Mouse (Mus musculus) C3H10T1/2 (cell line): ENCODE measurements around the gene Olfr891. TPM values are rescaled to one million over a fixed set of nuclear protein-coding genes. Genes with fewer than 3 reads are reported as not detected.

Experiments used
- polyA plus RNA-seq, 2 experiments: library from polyadenylated mRNA; unstranded; fragments of >200 nt; fragmentation: generic; extraction: Trizol; gene quantifications; one replicate each; pipeline ENCODE4 v1.2.1; 2012; ENCODE audit warnings: missing spikeins in 2 of 2

Gene Olfr891
- not detected for polyA plus RNA-seq

DNA sequence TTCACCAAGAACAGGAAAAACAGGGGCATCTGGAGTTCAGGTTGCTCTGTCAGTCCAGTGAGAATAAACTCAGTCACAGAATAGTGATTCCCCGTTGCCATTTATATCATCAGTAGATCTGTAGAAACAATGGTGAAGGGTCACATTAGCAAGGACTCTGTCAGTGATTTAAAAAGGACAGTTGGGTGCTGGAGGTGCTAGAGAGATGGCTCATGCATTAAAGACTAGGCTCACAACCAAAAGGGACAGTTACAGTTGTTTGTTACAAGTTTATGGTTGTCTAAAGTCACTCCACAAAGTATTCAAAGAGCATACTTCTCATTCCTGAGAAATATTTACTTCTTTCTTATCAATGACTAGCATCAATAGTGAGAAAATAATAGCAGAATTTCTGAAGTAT lies at the start of gene Olfr891:
Olfr891 (minus strand) TSS at position 101 of the 400 bp plus-strand sequence.

DNA sequence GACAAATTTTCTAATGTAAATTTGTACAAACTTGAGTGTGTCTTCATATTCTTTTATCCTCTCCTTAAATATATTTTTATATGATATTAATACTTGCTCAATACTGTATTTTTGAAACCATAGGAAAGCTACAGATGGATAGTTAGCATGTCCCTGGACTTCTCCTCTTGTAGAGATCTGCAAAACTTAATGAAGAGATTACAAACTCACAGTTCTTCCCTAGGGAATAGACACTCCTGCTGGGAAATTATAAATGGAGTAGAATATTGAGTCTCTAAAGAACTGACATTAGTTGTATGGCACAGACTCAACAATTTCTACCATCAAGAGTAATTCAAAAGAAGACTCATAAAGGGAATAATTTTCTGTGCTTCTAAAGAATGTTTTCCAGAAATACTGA lies 37.1 kb upstream of the Olfr891 start, which contains the start of gene Olfr894:
Olfr894 (plus strand) TSS at position 301 of the 400 bp plus-strand sequence.

DNA sequence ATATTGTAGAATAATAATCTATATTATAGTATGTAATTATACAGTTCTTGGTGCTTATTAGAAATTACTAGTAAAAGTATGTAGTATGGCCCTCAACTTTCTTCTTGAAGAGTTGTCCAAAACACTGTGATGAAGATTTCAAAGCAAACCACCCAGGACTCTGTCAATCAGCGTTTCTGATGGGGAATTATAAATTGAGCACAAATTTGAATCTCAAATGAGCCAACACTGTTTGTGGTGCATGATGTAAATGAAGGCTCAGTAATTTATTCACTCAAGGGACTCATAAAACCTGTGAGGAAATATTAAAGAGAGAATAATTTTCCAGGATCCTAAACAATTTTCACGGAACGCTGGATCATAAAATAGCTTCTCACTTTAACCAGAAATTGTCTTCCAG lies 27.4 kb upstream of the Olfr891 start, which contains the start of gene Olfr893:
Olfr893 (plus strand) TSS at position 301 of the 400 bp plus-strand sequence.

DNA sequence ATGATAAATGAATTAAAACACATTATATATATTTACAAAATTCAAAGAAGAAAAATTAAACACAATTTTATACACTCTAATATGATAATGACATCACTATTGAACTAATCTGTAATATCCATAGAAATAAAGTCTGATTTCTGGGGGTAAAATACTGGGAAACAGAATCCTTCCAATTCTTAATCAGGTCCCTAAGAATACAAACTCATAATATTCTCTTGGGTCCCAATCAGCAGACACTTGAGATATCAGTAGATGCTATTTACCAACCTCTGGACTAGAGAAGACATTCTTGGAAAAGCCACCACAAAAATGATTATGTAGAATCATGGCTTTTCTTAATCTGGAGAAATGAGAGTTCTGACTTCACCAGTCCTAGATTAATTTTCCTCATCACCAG lies 38.4 kb downstream of the Olfr891 start, which contains the start of gene Olfr890:
Olfr890 (plus strand) TSS at position 301 of the 400 bp plus-strand sequence.

Other genes starting within 250 kb of the Olfr891 start
- not detected for gene Olfr881, start 189.0 kb downstream of the Olfr891 start, polyA plus RNA-seq
- gene Olfr883, start 155.0 kb downstream of the Olfr891 start, polyA plus RNA-seq, result not detected
- gene Olfr884, start 134.3 kb downstream of the Olfr891 start, polyA plus RNA-seq, result not detected
- not detected for gene Olfr885, start 119.5 kb downstream of the Olfr891 start, polyA plus RNA-seq
- not detected for gene Olfr887, start 96.7 kb downstream of the Olfr891 start, polyA plus RNA-seq
- not detected for gene Olfr888, start 72.7 kb downstream of the Olfr891 start, polyA plus RNA-seq
- under 1 TPM; 0.01 to 0.06 TPM for gene Olfr889, start 65.6 kb downstream of the Olfr891 start, polyA plus RNA-seq
- gene Olfr890, start 38.3 kb downstream of the Olfr891 start, polyA plus RNA-seq, result not detected
- gene Olfr893, start 27.5 kb upstream of the Olfr891 start, polyA plus RNA-seq, result not detected
- not detected for gene Olfr894, start 37.2 kb upstream of the Olfr891 start, polyA plus RNA-seq
- not detected for gene Olfr143, start 72.0 kb upstream of the Olfr891 start, polyA plus RNA-seq
- gene Olfr895, start 87.0 kb upstream of the Olfr891 start, polyA plus RNA-seq, result not detected
- gene Olfr896-ps1, start 110.3 kb upstream of the Olfr891 start, polyA plus RNA-seq, result not detected
- gene Olfr25, start 148.2 kb upstream of the Olfr891 start, polyA plus RNA-seq, result not detected
- not detected for gene Olfr898, start 167.6 kb upstream of the Olfr891 start, polyA plus RNA-seq
- not detected for gene Olfr250, start 186.1 kb upstream of the Olfr891 start, polyA plus RNA-seq
- gene Olfr251, start 196.3 kb upstream of the Olfr891 start, polyA plus RNA-seq, result not detected
- gene Olfr147, start 220.9 kb upstream of the Olfr891 start, polyA plus RNA-seq, result not detected
- not detected for gene Olfr901, start 248.6 kb upstream of the Olfr891 start, polyA plus RNA-seq